Mouse (Mus musculus) ES-E14 (cell line): ENCODE results near the gene Emilin2.

Source experiments
- CHD2 ChIP-seq: IDR thresholded peaks from 2 replicates; pipeline ENCODE4 v1.6.1; 2014; ENCODE audit warnings: mild to moderate bottlenecking, low read depth, low read length, inconsistent platforms
- HCFC1 ChIP-seq: IDR thresholded peaks from 2 replicates; pipeline ENCODE4 v1.6.1; 2012; ENCODE audit warnings: low read length, inconsistent platforms, borderline replicate concordance; ENCODE audit not compliant: insufficient read depth
- MAFK ChIP-seq: IDR thresholded peaks from 2 replicates; pipeline ENCODE4 v1.6.1; 2014; ENCODE audit warnings: mild to moderate bottlenecking, low read depth, low read length, inconsistent platforms; ENCODE audit not compliant: insufficient read depth
- ZC3H11A ChIP-seq: IDR thresholded peaks from 2 replicates; pipeline ENCODE4 v1.6.1; 2012; ENCODE audit warnings: low read depth, mild to moderate bottlenecking, inconsistent platforms, low read length, borderline replicate concordance
- ZNF384 ChIP-seq: IDR thresholded peaks from 2 replicates; pipeline ENCODE4 v1.6.1; 2012; ENCODE audit warnings: low read depth, low read length, inconsistent platforms

DNA sequence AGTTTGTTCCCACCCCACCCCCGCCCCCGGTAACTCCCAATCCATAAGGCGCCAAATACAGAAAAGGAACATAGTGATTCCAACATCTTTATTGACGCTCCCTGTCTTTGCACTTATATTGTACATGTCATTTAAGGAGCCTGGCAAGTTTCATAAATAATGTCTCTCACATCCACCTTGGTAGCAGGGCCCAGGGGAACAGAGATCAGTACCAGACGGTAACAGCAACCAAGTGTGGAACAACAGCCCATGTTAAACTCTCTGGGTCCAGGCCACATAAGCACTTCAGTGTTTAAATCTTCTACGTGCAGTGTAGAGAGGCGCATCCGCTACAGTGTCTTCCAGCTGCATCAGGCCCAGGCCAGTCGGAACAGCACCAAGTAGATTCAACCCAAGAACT lies 59.7 kb downstream of the Emilin2 start:
- TF ChIP-seq MAFK (no peak), CHD2 (no peak), HCFC1 (no peak), ZC3H11A (no peak), ZNF384 (no peak)
